15 mouse cellular contexts compared by ENCODE assay signal in the genomic region with DNA sequence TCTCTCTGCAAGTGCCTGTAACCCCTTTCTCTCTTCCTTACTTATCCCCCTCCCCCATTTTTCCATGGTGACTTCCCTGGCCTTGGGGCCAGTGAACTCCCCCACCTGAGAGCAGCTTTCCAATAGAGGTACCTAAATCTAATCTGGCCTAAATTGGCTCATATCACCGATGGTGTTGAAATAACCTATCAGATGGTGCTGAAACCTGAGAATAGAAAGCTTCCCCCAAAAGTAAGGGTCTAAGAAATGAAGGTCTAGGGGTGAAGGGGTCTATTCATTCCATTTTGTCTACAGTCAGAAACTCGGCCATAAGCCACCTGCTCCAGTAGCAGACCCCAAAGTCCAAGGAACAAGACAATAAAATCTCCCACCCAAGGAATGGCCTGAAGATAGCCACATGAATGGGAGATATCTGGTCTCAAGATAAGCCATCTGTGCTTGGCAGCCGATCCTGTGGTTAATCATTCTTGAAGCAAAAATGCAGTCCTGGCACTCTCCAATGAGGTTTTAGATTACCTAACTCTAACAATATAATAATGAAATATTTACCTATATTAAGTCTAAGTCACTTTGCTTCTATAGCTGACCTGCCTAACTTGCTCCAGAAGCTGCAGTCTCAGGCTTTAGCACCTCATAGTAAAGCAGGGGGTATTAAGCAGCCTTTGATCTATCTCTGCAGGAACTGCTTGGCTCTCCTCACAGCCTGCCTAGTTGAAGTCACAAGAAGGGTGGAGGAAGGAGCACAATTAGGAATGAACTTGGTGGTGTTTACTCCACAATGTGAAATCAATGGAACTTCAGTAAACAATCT. TPM values are rescaled to one million over a fixed set of nuclear protein-coding genes. Genes with fewer than 3 reads are reported as not detected.
DNase-seq lines count a peak whose midpoint lies in the region; ATAC-seq and TF ChIP-seq lines count a peak whose summit lies in the region.
"Had no signal": no experiment of that assay in that cellular context is flagged by ENCODE, and none has a peak within 500 bp of the region (broad histone marks: within the 10 kb centered on the region; RNA-seq: fewer than 3 reads in every experiment).

No protein-coding gene starts in this region.

- ATAC-seq in hindbrain, embryonic 11.5 days (ENCODE audit: low FRiP score), result 0 out of 2 replicates have a peak, but pooled peaks have one; percentile 22
- no peak for ATAC-seq in hindbrain, embryonic 14.5 days (ENCODE audit: low FRiP score)
- ATAC-seq in granulocyte monocyte progenitor cell, adult 5-6 weeks (replicated peaks; ENCODE audit: poor library complexity, severe bottlenecking), result no peak

- peak; percentile 53 for TF ChIP-seq EP300 in MEL (IDR thresholded peaks at IDR 0.05; ENCODE audit: low read depth in 1 of 2, low read length in 2 of 2)

- H3K27me3 ChIP-seq in hindbrain, embryonic 11.5 days (ENCODE audit: control insufficient read depth, insufficient read depth, low read length), result no peaks in the 10 kb centered on the region
- no peaks in the 10 kb centered on the region for H3K27me3 ChIP-seq in hindbrain, embryonic 14.5 days (ENCODE audit: control insufficient read depth, insufficient read depth, low read length)
- H3K27me3 ChIP-seq in MEL (ENCODE audit: control insufficient read depth in 1 of 2, insufficient read depth in 2 of 2, low read length in 2 of 2), result no peaks in the 10 kb centered on the region

- no peak for TF ChIP-seq RAD21 in MEL (IDR thresholded peaks at IDR 0.05; ENCODE audit: low read depth, low read length)

- no peak for TF ChIP-seq CTCF in MEL (IDR thresholded peaks at IDR 0.05 in 2 of 3, conservative IDR thresholded peaks at IDR 0.05 in 1 of 3; ENCODE audit: control insufficient read depth in 1 of 3, insufficient read depth in 1 of 3, low read depth in 2 of 3, low read length in 3 of 3, poor library complexity in 1 of 3, severe bottlenecking in 1 of 3)

- no peaks in the 10 kb centered on the region for H3K79me2 ChIP-seq in MEL (ENCODE audit: control insufficient read depth, insufficient read depth, low read length, poor library complexity)

- H3K4me3 ChIP-seq in hindbrain, embryonic 11.5 days (ENCODE audit: low read depth, low read length), result no peak overlapping the region
- H3K4me3 ChIP-seq in hindbrain, embryonic 14.5 days (replicated peaks; ENCODE audit: low read length), result no peak overlapping the region
- H3K4me3 ChIP-seq in MEL (ENCODE audit: control insufficient read depth in 1 of 2, insufficient read depth in 1 of 2, low read depth in 2 of 2, low read length in 2 of 2), result no peak overlapping the region

- no peak for DNase-seq in hindbrain, embryonic 11.5 days (ENCODE audit: low spot score)
- no peak for DNase-seq in hindbrain, embryonic 14.5 days (ENCODE audit: low spot score)
- DNase-seq in 3T3-L1 (ENCODE audit: low read depth, low spot score) (peak; percentile 46), MEL (ENCODE audit: low read depth, low spot score) (peak; percentile 39)
- DNase-seq in kidney, postnatal 25 days, result peak; percentile 57 to 60
- DNase-seq in layer of hippocampus, adult 9-11 months, result no peak
- DNase-seq in layer of hippocampus, adult 18-20 months (ENCODE audit: low spot score in 2 of 2), result no peak
- DNase-seq: adrenal gland, postnatal 14 days; cerebellum, adult 2 months; gastrocnemius, postnatal 36 days; spleen, adult 18-20 months had no signal

- no peak for TF ChIP-seq POLR2A in MEL (IDR thresholded peaks at IDR 0.05; ENCODE audit: control insufficient read depth in 1 of 2, insufficient read depth in 1 of 2, low read depth in 1 of 2, low read length in 2 of 2, poor library complexity in 1 of 2)

- H3K36me3 ChIP-seq in hindbrain, embryonic 11.5 days (ENCODE audit: control insufficient read depth, insufficient read depth, low read length), result 0 out of 2 replicates have a peak, but pooled peaks cover 7% of the 10 kb centered on the region
- H3K36me3 ChIP-seq in hindbrain, embryonic 14.5 days (replicated peaks; ENCODE audit: control insufficient read depth, insufficient read depth), result peaks cover 51% of the 10 kb centered on the region
- H3K36me3 ChIP-seq in MEL (ENCODE audit: control insufficient read depth in 1 of 2, insufficient read depth in 2 of 2, low read length in 2 of 2), result peaks cover 0 to 18% of the 10 kb centered on the region in 2 experiments; a peak in 2 of 4 replicates

- 66% methylated on average over 3 of the region's 3 CpGs for WGBS in hindbrain, embryonic 11.5 days
- WGBS in hindbrain, embryonic 14.5 days, result 64% methylated on average over 3 of the region's 3 CpGs

- no peak overlapping the region for H3K4me2 ChIP-seq in hindbrain, embryonic 11.5 days (replicated peaks; ENCODE audit: low read depth, low read length)
- H3K4me2 ChIP-seq in hindbrain, embryonic 14.5 days (replicated peaks), result no peak overlapping the region

- no peaks in the 10 kb centered on the region for H3K9me3 ChIP-seq in hindbrain, embryonic 11.5 days (ENCODE audit: control insufficient read depth, low read length)
- H3K9me3 ChIP-seq in hindbrain, embryonic 14.5 days (ENCODE audit: control insufficient read depth, low read length), result no peaks in the 10 kb centered on the region
- H3K9me3 ChIP-seq in MEL (replicated peaks; ENCODE audit: insufficient read depth, low read length), result no peaks in the 10 kb centered on the region
- H3K9me3 ChIP-seq: G1E had no signal

- no peaks in the 10 kb centered on the region for H3K4me1 ChIP-seq in hindbrain, embryonic 11.5 days (replicated peaks; ENCODE audit: control insufficient read depth, insufficient read depth, low read length)
- H3K4me1 ChIP-seq in hindbrain, embryonic 14.5 days (replicated peaks; ENCODE audit: control insufficient read depth, insufficient read depth, low read length), result no peaks in the 10 kb centered on the region; the same call in 1 of the 2 replicates
- H3K4me1 ChIP-seq in MEL (ENCODE audit: control insufficient read depth in 1 of 2, insufficient read depth in 2 of 2, low read length in 2 of 2), result peaks cover 8 to 11% of the 10 kb centered on the region in 2 experiments

- no peak overlapping the region for H3K9ac ChIP-seq in hindbrain, embryonic 11.5 days (ENCODE audit: low read depth, low read length)
- H3K9ac ChIP-seq in hindbrain, embryonic 14.5 days, result no peak overlapping the region
- no peak overlapping the region for H3K9ac ChIP-seq in MEL (ENCODE audit: control insufficient read depth, low read depth, low read length, poor library complexity, severe bottlenecking)

- no peak overlapping the region for H3K27ac ChIP-seq in hindbrain, embryonic 11.5 days (ENCODE audit: low read depth, low read length)
- no peak overlapping the region for H3K27ac ChIP-seq in hindbrain, embryonic 14.5 days
- no peak overlapping the region for H3K27ac ChIP-seq in MEL (ENCODE audit: control insufficient read depth, low read depth, low read length)

TF ChIP-seq in MEL, 35 proteins besides CTCF, POLR2A, EP300 and RAD21 (continues in another document):
- TF ChIP-seq TCF12 (IDR thresholded peaks at IDR 0.05; ENCODE audit: low read depth, low read length), result peak; percentile 73; the same call in 1 of the 2 replicates
- TF ChIP-seq TAL1 (IDR thresholded peaks at IDR 0.05; ENCODE audit: low read length), result peak; percentile 34
- no peak for TF ChIP-seq UBTF (IDR thresholded peaks at IDR 0.05; ENCODE audit: borderline replicate concordance, insufficient read depth, low read depth, low read length)
- TF ChIP-seq ZNF384 (IDR thresholded peaks at IDR 0.05; ENCODE audit: low read depth, low read length), result no peak
- TF ChIP-seq GATA1 (IDR thresholded peaks at IDR 0.05; ENCODE audit: low read depth, low read length), result peak; percentile 76

RNA-seq across cellular contexts. Expression of a gene that starts 15.6 kb away (rescaled TPM):
- polyA plus RNA-seq in hindbrain, embryonic 11.5 days (2014; fragmentation: Nextera tagmentation; extraction: Ambion mirVana), result 8.8 and 8.9 TPM in 2 replicates
- 6.4 and 6.8 TPM in 2 replicates for polyA plus RNA-seq in hindbrain, embryonic 14.5 days (2014; fragmentation: Nextera tagmentation; extraction: Ambion mirVana)
- 3.4 TPM in 2 replicates for total RNA-seq in MEL (2012; rRNA removed)
- 1 to 10 TPM in 1 of 2 experiments, not detected in 1; 5.7 TPM for polyA plus RNA-seq in MEL (2012; ENCODE audit: insufficient read depth in 1 of 2, insufficient read length in 2 of 2, low read depth in 1 of 2, low replicate concordance in 2 of 2, missing spikeins in 1 of 2)
- 1 to 10 TPM; 2.9 to 3.6 TPM for total RNA-seq in layer of hippocampus, adult 18-20 months (2021)
- 7.8 and 23.3 TPM in 2 replicates for total RNA-seq in granulocyte monocyte progenitor cell, adult 5-6 weeks (2014; fragmentation: Nextera tagmentation)
- 6.1 and 10.3 TPM in 2 replicates for total RNA-seq in granulocyte monocyte progenitor cell, adult 5-6 weeks (2017)

RNA-seq across cellular contexts. Expression of a gene that starts 25.3 kb away (rescaled TPM):
- not detected in 2 replicates for polyA plus RNA-seq in hindbrain, embryonic 11.5 days (2014; fragmentation: Nextera tagmentation; extraction: Ambion mirVana)
- not detected in 2 replicates for polyA plus RNA-seq in hindbrain, embryonic 14.5 days (2014; fragmentation: Nextera tagmentation; extraction: Ambion mirVana)
- not detected in 2 replicates for total RNA-seq in MEL (2012; rRNA removed)
- polyA plus RNA-seq in MEL (2012; ENCODE audit: insufficient read depth in 1 of 2, insufficient read length in 2 of 2, low read depth in 1 of 2, low replicate concordance in 2 of 2, missing spikeins in 1 of 2), result not detected
- total RNA-seq in layer of hippocampus, adult 18-20 months (2021), result not detected
- not detected in 2 replicates for total RNA-seq in granulocyte monocyte progenitor cell, adult 5-6 weeks (2014; fragmentation: Nextera tagmentation)
- not detected in 2 replicates for total RNA-seq in granulocyte monocyte progenitor cell, adult 5-6 weeks (2017)
- total RNA-seq: adrenal gland, postnatal 14 days; G1E; gastrocnemius, postnatal 36 days had no signal
- polyA plus RNA-seq: cerebellum, adult 2 months; G1E; large intestine, adult 2 months; limb, embryonic 11.5 days had no signal

RNA-seq across cellular contexts. Expression of a gene that starts 33.3 kb away (rescaled TPM):
- 70.0 and 71.1 TPM in 2 replicates for polyA plus RNA-seq in hindbrain, embryonic 11.5 days (2014; fragmentation: Nextera tagmentation; extraction: Ambion mirVana)
- polyA plus RNA-seq in hindbrain, embryonic 14.5 days (2014; fragmentation: Nextera tagmentation; extraction: Ambion mirVana), result 104 and 110 TPM in 2 replicates
- total RNA-seq in MEL (2012; rRNA removed), result 2.7 and 4.4 TPM in 2 replicates
- 1 to 10 TPM in 1 of 2 experiments, not detected in 1; 2.7 TPM for polyA plus RNA-seq in MEL (2012; ENCODE audit: insufficient read depth in 1 of 2, insufficient read length in 2 of 2, low read depth in 1 of 2, low replicate concordance in 2 of 2, missing spikeins in 1 of 2)
- 10 to 100 TPM; 24.7 to 26.6 TPM for total RNA-seq in layer of hippocampus, adult 18-20 months (2021)
- total RNA-seq in granulocyte monocyte progenitor cell, adult 5-6 weeks (2014; fragmentation: Nextera tagmentation), result 5.3 and 10.1 TPM in 2 replicates
- total RNA-seq in granulocyte monocyte progenitor cell, adult 5-6 weeks (2017), result 6.1 and 8.7 TPM in 2 replicates

RNA-seq across cellular contexts. Expression of a gene that starts 53.8 kb away (rescaled TPM):
- polyA plus RNA-seq in hindbrain, embryonic 11.5 days (2014; fragmentation: Nextera tagmentation; extraction: Ambion mirVana), result 18.0 and 30.0 TPM in 2 replicates
- 18.4 and 21.1 TPM in 2 replicates for polyA plus RNA-seq in hindbrain, embryonic 14.5 days (2014; fragmentation: Nextera tagmentation; extraction: Ambion mirVana)
- 0.65 and 1.1 TPM in 2 replicates for total RNA-seq in MEL (2012; rRNA removed)
- 1 to 10 TPM in 1 of 2 experiments, not detected in 1; 1.3 TPM for polyA plus RNA-seq in MEL (2012; ENCODE audit: insufficient read depth in 1 of 2, insufficient read length in 2 of 2, low read depth in 1 of 2, low replicate concordance in 2 of 2, missing spikeins in 1 of 2)
- 10 to 100 TPM; 46.7 to 49.3 TPM for total RNA-seq in layer of hippocampus, adult 18-20 months (2021)
- 2.0 and 4.0 TPM in 2 replicates for total RNA-seq in granulocyte monocyte progenitor cell, adult 5-6 weeks (2014; fragmentation: Nextera tagmentation)
- total RNA-seq in granulocyte monocyte progenitor cell, adult 5-6 weeks (2017), result 0.67 and 0.95 TPM in 2 replicates
- polyA plus RNA-seq: G1E had no signal

Comparison
In these comparisons a context has a peak if more than half of its experiments do, and no peak if none do; other contexts are left out.
1. DNase-seq: peak in 3T3-L1 (single experiment), MEL (single experiment) and kidney, postnatal 25 days (2 of 2); none in hindbrain, embryonic 11.5 days (single experiment), hindbrain, embryonic 14.5 days (single experiment), layer of hippocampus, adult 9-11 months (single experiment) and layer of hippocampus, adult 18-20 months (0 of 2).